Mouse (Mus musculus): ENCODE measurements around the gene Slit3. TPM values are rescaled to one million over a fixed set of nuclear protein-coding genes. Genes with fewer than 3 reads are reported as not detected.

Slit3 gene
- total RNA-seq, 2 experiments from 2014 or later = 41.4 to 47.4 TPM

DNA sequence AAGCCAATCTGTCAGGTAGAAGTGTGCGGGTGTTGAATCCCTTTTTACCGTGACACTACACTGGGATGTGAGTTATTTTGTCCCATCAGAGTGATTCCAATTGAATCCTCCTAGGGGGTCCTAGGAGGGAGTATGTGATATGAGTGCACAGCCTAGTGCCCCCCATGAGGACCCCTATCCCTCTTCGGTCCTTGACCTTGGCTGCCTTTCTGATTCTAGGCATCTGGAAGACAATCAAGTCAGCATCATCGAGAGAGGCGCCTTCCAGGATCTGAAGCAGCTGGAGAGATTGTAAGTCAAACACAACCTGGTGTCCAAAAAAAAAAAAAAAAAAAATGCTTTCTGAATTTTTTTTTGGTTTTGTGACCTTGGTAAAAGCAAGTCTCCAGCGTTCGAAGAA lies 56.5 kb downstream of the Slit3 start:
- intact Hi-C loops (cut with DNase I) = no loop called here
- no peak for DNase-seq (ENCODE audit: extremely low spot score in 1 of 2, low spot score in 2 of 2)

DNA sequence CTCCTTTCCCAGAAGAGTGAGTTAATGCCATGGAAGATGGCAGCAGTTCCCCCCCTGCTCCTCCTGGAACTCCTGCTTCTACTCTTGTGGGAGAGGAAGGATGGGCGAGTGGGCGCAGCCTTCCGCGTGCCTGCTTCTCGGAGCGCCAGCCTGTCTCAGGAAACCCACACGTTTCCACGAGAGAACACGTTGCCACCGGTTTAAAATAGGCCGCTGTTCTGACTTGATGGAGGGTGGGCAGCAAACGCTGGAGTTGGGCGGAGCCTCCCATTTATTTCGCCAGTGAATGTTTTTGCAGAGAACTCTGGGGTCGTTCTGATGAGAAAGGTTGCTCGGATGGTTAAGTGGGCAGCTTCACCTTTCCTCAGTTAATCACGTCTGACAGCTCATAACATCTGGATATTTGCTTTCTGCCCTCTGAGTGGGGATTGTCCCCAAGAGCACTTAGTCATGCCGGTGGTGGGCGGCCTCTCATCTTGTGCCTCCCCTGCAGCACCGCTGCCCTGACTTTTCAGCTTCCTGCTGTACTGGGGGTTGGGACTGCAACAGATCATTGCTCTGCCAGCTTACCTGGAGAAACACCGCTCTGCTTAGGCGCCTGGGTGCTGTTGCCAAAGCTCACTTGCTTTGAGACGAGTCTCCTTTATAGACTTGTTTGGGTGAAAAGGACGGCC lies 57.3 kb downstream of the Slit3 start:
- DNase-seq (ENCODE audit: extremely low spot score in 1 of 2, low spot score in 2 of 2) = peak in 1 of 2 experiments; percentile 33
- intact Hi-C loops (cut with DNase I) = no loop called here

DNA sequence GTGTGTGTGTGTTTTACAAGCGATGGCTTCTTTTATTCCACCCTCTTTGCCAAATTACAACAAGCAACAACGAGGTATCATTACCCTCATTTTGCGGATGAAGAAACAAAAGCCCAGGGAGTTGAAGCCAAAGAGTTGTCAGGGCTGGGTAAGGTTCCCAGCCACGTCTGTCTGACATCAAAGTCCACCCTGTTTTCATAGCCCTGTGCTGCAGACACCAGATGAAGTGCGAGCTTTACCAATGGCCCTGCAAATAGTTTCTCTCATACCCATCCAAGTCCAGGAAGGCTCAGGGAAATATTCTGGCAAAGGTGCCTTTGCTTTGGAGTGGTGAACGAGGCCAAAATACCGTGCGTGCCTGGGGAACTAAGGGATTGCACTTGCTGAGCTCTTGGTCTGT lies 58.3 kb downstream of the Slit3 start:
- no peak for DNase-seq (ENCODE audit: extremely low spot score in 1 of 2, low spot score in 2 of 2)
- intact Hi-C loops (cut with DNase I) = no loop called here

GRCm38 (mm10) chr11:35182887-35183286 lies 61.9 kb downstream of the Slit3 start:
- intact Hi-C loops (cut with DNase I) = no loop called here
- no peak for DNase-seq (ENCODE audit: extremely low spot score in 1 of 2, low spot score in 2 of 2)

DNA sequence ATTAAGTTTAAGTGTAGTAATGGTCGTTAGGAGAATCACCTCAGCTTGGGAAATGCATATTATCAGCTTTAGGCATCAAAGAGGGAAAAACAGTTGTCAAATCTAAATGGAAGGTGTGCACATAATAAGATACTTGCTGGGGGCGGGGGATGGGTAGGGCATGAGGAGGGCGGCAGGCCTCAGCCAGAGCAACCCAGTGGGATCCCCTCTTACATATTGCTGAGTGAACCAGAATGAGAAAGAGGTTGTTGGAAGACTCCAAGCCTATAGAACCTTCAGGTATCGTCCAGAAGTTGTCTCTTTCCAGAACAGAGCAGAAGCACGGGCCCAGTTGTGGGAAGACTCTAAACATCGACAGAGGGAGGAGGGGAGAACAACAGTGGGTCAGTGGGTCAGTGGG lies 73.8 kb downstream of the Slit3 start:
- DNase-seq (ENCODE audit: extremely low spot score in 1 of 2, low spot score in 2 of 2) = no peak
- intact Hi-C loops (cut with DNase I) = loop anchor here (5.0 kb wide), 1 partner anchor 73 kb away; the partner anchor contains the start of gene Slit3

DNA sequence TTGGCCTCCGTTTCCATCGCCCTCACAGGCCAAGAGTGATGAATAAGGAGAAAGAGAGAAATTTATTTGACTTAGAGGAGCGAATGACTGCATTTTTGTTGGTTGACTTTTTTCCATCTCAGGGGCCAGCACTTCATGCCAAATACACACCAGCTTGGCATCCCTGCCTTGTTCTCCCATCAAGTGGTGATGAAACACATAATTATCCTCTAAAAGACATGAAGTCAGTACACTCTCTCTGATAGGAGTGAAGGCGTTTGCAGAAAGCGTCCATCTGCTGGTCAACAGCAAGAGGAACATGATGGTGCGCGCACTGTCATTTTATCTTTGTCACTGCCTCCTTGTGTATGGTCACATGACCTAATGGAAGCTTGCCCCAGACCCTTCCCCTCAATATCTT lies 75.8 kb downstream of the Slit3 start:
- intact Hi-C loops (cut with DNase I) = loop anchor here (5.0 kb wide), 1 partner anchor 74 kb away; the partner anchor contains the start of gene Slit3
- DNase-seq (ENCODE audit: extremely low spot score in 1 of 2, low spot score in 2 of 2) = no peak

DNA sequence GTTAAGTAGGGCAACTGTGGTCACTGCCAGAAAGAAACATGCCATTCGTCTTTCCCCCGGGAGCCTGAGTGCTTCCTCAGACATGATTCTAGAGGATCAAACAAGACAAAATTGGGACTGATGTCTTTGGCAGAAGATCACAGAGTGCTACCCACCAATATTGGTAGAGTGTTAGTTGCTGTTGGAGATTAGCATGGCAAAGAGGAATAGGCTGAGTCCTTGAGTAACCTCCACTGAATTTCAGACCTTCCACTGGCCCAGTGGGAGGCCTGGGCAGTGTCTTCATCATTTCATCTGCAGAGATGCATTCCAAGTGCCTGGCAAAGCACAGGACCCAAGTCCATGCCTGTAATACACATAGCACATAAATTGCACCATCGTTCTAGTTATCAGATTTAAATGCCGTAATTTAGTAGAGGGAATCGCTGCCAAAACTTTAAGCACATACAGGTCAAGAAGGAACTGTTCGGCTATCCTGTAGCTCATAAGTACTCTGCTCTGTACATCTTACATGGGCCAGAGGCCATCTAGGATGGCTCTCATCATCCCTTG lies 77.6 kb downstream of the Slit3 start:
- intact Hi-C loops (cut with DNase I) = loop anchor here (5.0 kb wide), 1 partner anchor 76 kb away; the partner anchor contains the start of gene Slit3
- no peak for DNase-seq (ENCODE audit: extremely low spot score in 1 of 2, low spot score in 2 of 2)

GRCm38 (mm10) chr11:35202332-35202731 lies 81.3 kb downstream of the Slit3 start:
- intact Hi-C loops (cut with DNase I) = no loop called here
- DNase-seq (ENCODE audit: extremely low spot score in 1 of 2, low spot score in 2 of 2) = no peak

GRCm38 (mm10) chr11:35203673-35204072 lies 82.6 kb downstream of the Slit3 start:
- no peak for DNase-seq (ENCODE audit: extremely low spot score in 1 of 2, low spot score in 2 of 2)
- intact Hi-C loops (cut with DNase I) = no loop called here

DNA sequence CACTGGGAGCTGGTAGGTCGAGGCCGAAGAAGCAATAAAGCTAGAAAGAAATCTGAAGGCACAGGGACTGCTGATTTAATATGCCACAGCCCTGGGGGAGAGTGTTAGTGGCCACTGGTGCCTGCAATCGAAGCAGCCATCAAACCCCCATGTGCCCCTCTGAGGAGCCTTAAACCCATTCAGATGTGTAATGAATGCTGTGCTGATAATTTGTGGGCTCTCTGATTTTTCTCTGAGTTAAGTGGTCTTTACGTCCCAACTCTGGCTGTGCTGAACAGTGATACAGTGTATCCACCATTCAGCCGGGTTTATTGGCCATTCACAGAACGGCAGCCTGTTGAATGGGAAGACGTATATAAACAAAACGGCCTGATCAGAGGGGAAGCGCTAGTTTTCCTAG lies 83.1 kb downstream of the Slit3 start:
- intact Hi-C loops (cut with DNase I) = no loop called here
- DNase-seq (ENCODE audit: extremely low spot score in 1 of 2, low spot score in 2 of 2) = no peak

GRCm38 (mm10) chr11:35210728-35211682 lies 90.0 kb downstream of the Slit3 start:
- intact Hi-C loops (cut with DNase I) = no loop called here
- no peak for DNase-seq (ENCODE audit: extremely low spot score in 1 of 2, low spot score in 2 of 2)

DNA sequence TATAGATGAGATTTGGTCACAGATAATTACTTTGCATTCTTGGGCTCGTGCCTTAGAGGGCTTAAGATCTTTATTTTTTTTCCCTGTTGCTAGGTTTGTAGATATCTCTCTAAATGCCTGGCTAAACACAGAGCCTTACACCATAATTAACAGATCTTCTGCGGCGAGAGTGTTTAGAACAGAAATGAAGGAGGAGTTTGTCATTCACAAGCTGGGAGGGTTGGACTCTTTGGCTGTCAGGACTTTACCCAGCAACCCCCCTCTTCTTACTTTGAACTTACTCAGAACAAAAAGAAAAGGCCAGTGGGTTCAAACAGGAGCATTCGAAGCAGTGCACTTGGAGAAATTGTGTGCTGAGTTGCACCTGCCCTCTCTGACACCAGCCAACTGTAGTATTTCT lies 103.0 kb downstream of the Slit3 start:
- DNase-seq (ENCODE audit: extremely low spot score in 1 of 2, low spot score in 2 of 2) = no peak
- intact Hi-C loops (cut with DNase I) = no loop called here

GRCm38 (mm10) chr11:35231361-35232090 lies 110.5 kb downstream of the Slit3 start:
- intact Hi-C loops (cut with DNase I) = no loop called here
- no peak for DNase-seq (ENCODE audit: extremely low spot score in 1 of 2, low spot score in 2 of 2)

- intact Hi-C loops (cut with DNase I) = no loop called here
- DNase-seq (ENCODE audit: extremely low spot score in 1 of 2, low spot score in 2 of 2) = no peak
Observed at GRCm38 (mm10) chr11:35232321-35232720, 111.3 kb downstream of the Slit3 start.

DNA sequence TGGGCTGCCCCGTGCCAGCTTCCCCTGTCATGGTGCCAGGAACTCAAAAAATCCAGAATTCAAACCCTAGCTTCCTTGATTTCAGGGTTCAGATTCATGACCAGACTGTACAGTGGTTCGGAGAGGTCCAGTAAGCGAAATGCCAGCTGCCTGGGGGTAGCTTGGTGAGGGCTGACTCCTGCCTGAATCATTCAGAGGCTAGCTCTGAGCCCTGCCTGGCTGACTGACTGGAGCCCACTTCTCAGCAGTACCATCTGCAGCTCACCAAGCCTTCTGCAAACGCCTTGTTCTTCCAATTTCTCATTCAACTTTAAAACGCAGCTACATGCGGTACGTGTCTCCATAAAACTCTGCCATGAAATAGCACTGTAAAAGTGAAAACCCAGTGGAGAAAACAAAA lies 120.4 kb downstream of the Slit3 start:
- intact Hi-C loops (cut with DNase I) = no loop called here
- peak in 1 of 2 experiments; percentile 17 for DNase-seq (ENCODE audit: extremely low spot score in 1 of 2, low spot score in 2 of 2)

GRCm38 (mm10) chr11:35243597-35243996 lies 122.6 kb downstream of the Slit3 start:
- intact Hi-C loops (cut with DNase I) = no loop called here
- DNase-seq (ENCODE audit: extremely low spot score in 1 of 2, low spot score in 2 of 2) = no peak

- DNase-seq (ENCODE audit: extremely low spot score in 1 of 2, low spot score in 2 of 2) = peak in 1 of 2 experiments; percentile 19
- intact Hi-C loops (cut with DNase I) = no loop called here
Observed at GRCm38 (mm10) chr11:35244526-35244925, 123.5 kb downstream of the Slit3 start.

- intact Hi-C loops (cut with DNase I) = no loop called here
- no peak for DNase-seq (ENCODE audit: extremely low spot score in 1 of 2, low spot score in 2 of 2)
Observed at GRCm38 (mm10) chr11:35246623-35247022, 125.6 kb downstream of the Slit3 start.

- intact Hi-C loops (cut with DNase I) = no loop called here
- DNase-seq (ENCODE audit: extremely low spot score in 1 of 2, low spot score in 2 of 2) = no peak
Observed at GRCm38 (mm10) chr11:35248088-35248487, 127.1 kb downstream of the Slit3 start.

Measured in left cerebral cortex, postnatal 10 days (tissue).